Mouse (Mus musculus) intestine, postnatal 0 days (tissue): ENCODE results near the gene Dtx4. TPM values are rescaled to one million over a fixed set of nuclear protein-coding genes. Genes with fewer than 3 reads are reported as not detected.

Experiments used
- ATAC-seq: fragments of 200-750 bp; cut with Nextera tagmentation; 2 replicates; pipeline ENCODE4 v1.8.0; 2017; ENCODE audit warnings: mild to moderate bottlenecking, moderate TSS enrichment, moderate library complexity
- H3K27ac ChIP-seq: fragments of 300-500 bp; sonication (generic); 2 replicates; pipeline ENCODE4 v1.5.1; 2014; ENCODE audit warnings: mild to moderate bottlenecking, low read depth, low read length, moderate library complexity
- H3K27me3 ChIP-seq: fragments of 300-500 bp; sonication (generic); replicated peaks from 2 replicates; pipeline ENCODE4 v1.6.1; 2014; ENCODE audit warnings: low read length, mixed read lengths; ENCODE audit not compliant: control insufficient read depth, insufficient read depth
- H3K36me3 ChIP-seq: fragments of 300-500 bp; sonication (generic); 2 replicates; pipeline ENCODE4 v1.6.1; 2014; ENCODE audit warnings: mild to moderate bottlenecking, moderate library complexity; ENCODE audit not compliant: control insufficient read depth, insufficient read depth
- H3K4me1 ChIP-seq: fragments of 300-500 bp; sonication (generic); replicated peaks from 2 replicates; pipeline ENCODE4 v1.6.1; 2014; ENCODE audit warnings: antibody characterized with exemption, low read length, mixed read lengths; ENCODE audit not compliant: control insufficient read depth, insufficient read depth
- H3K4me2 ChIP-seq: fragments of 300-500 bp; sonication (generic); replicated peaks from 2 replicates; pipeline ENCODE4 v1.6.1; 2014; ENCODE audit warnings: low read depth, mild to moderate bottlenecking, moderate library complexity
- H3K4me3 ChIP-seq: fragments of 300-500 bp; sonication (generic); 2 replicates; pipeline ENCODE4 v1.5.1; 2014; ENCODE audit warnings: low read depth, low read length
- H3K9ac ChIP-seq: fragments of 300-500 bp; sonication (generic); 2 replicates; pipeline ENCODE4 v1.6.1; 2014; ENCODE audit warnings: mild to moderate bottlenecking, low read depth, low read length
- H3K9me3 ChIP-seq: fragments of 300-500 bp; sonication (generic); 2 replicates; pipeline ENCODE4 v1.6.1; 2016; ENCODE audit warnings: mixed run types; ENCODE audit not compliant: control insufficient read depth
- CTCF ChIP-seq: sonication (generic); IDR thresholded peaks from 2 replicates; pipeline ENCODE4 v1.5.1; 2016; ENCODE audit warnings: low read depth, mild to moderate bottlenecking, control low read depth, antibody characterized with exemption, moderate library complexity
- WGBS: fragments of 180-500 bp; shearing (Covaris S2); extraction: QIAGEN DNeasy Blood & Tissue Kit; methylation state at CpG from one replicate; pipeline ENCODE4 v1.1.7; 2014; 5-methylcytosine and 5-hydroxymethylcytosine counted together
- polyA plus RNA-seq: library from polyadenylated mRNA; unstranded; fragments of >200 nt; fragmentation: Nextera tagmentation; extraction: Ambion mirVana; gene quantifications from 2 replicates; pipeline ENCODE4 v1.2.1, GENCODE M21; 2015

Gene Dtx4
- polyA plus RNA-seq, 1 experiment from 2014 or later = 4.9 TPM

DNA sequence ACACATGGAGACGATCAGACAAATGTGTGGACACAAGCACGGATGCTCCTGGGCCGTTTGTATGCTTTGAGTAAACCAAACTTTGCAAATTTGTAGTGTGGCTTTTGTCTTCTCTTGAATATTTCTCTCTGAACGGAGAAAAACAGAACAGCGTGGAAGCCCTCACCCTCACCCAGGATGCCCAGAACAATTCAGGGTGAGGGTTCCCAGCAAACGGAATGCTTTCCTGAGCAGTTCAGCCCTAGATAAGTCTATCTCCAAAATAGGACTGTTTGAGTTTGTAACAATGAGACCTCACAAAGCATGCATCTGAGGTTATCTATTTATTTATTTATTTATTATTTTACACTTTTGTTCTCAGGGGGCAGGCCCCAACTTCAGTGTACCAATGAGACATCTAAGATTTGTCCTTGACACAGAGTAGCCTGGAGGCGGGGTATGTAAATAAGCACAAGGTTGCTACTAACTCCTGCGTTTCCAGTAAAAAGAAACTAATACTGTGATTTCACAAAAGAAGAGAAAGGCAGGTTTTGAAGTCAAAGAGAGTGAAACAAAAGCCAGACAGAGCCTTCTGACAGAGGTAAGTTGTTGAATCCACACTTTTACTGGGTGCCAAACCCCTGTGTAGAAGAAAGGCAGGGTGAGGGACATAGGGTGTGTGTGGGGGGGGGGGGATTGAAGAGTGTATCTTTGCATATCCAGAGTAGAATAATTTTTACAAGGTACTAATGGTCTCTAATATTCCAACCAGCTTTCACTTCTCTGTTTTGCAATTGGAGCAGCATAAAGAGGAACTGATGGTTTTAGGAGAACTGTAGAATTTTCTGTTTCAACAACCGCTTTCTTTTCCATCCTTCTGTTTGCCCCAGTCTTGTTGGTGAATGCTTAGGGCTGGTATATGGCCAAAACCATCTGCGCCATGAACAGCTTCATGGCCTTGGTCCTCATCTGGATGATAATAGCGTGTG lies 40.7 kb downstream of the Dtx4 start, which contains the start of gene Mpeg1:
Gene Mpeg1 (plus strand): TSS at position 498 of the 968 bp plus-strand sequence.
- H3K9ac ChIP-seq = no peak within 1 kb of the TSS
- H3K27ac ChIP-seq = no peak within 1 kb of the TSS
- no peaks in the 10 kb centered on the region for H3K36me3 ChIP-seq
- H3K4me2 ChIP-seq = no peak within 1 kb of the TSS
- ATAC-seq = no peak
- no peaks in the 10 kb centered on the region for H3K4me1 ChIP-seq
- no peaks in the 10 kb centered on the region for H3K9me3 ChIP-seq
- 71% methylated on average over 11 of the region's 11 CpGs for WGBS
- TF ChIP-seq CTCF = no peak
- no peak within 1 kb of the TSS for H3K4me3 ChIP-seq
- no peaks in the 10 kb centered on the region for H3K27me3 ChIP-seq

DNA sequence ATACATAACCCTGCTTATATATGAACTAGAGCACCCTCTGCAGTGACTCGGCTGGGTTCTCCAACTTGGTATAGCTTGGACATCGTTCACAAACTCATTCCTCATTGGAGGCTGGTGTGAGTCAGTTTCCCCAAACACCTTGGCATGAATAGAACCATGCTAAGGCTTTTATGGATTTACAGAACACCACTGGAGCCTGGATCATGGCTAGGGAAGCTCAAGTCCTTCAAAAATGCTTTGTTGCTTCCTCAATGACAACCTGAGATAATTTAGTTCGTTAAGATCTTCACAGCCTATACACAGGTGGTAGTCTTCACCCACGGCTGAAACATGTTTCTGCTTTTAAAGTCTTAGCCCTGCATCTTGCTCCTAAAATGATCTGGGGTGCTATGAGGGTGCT lies 41.7 kb downstream of the Dtx4 start:
- no peaks in the 10 kb centered on the region for H3K9me3 ChIP-seq
- ATAC-seq = no peak
- H3K4me2 ChIP-seq = no peak overlapping the region
- no peaks in the 10 kb centered on the region for H3K4me1 ChIP-seq
- no peaks in the 10 kb centered on the region for H3K27me3 ChIP-seq
- no peak overlapping the region for H3K27ac ChIP-seq
- no peak overlapping the region for H3K9ac ChIP-seq
- no peak for TF ChIP-seq CTCF
- no peaks in the 10 kb centered on the region for H3K36me3 ChIP-seq
- H3K4me3 ChIP-seq = no peak overlapping the region
- WGBS = 79% methylated on average over 4 of the region's 4 CpGs

DNA sequence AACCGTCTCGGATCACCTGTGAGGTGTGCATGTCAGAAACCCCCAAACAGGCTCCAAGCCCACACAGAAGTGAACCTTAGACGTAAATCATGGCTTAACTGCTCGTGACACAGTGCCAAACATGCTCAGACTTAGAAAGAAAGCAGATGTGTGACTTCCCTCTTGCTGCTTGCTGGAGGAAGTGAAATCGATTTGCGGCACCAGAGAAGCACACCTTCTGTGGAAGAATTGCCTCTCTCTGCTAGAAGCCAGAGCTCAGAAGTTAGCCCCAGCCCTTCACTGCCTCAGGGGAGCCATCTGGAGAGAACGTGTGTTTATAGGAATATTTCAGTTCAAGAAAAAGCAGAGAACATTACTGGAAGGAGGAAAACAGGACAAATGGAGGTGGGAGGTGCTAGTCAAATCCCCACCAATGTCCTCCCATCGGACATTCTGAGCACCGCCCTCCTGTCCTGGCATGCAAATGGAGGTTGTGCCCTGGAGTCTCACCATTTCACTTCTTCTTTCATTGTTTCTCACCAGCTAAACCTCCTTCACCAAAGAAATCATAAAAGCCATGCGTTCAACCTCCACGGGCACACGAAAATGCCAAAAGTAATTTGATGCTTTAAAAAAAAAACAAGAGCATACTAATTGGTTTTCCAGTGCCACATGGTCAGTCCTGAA lies 43.7 kb downstream of the Dtx4 start:
- ATAC-seq = no peak
- no peak for TF ChIP-seq CTCF
- no peaks in the 10 kb centered on the region for H3K4me1 ChIP-seq
- H3K9me3 ChIP-seq = no peaks in the 10 kb centered on the region
- no peak overlapping the region for H3K9ac ChIP-seq
- H3K27ac ChIP-seq = no peak overlapping the region
- H3K36me3 ChIP-seq = no peaks in the 10 kb centered on the region
- no peaks in the 10 kb centered on the region for H3K27me3 ChIP-seq
- no peak overlapping the region for H3K4me2 ChIP-seq
- 62% methylated on average over 12 of the region's 12 CpGs for WGBS
- H3K4me3 ChIP-seq = no peak overlapping the region

DNA sequence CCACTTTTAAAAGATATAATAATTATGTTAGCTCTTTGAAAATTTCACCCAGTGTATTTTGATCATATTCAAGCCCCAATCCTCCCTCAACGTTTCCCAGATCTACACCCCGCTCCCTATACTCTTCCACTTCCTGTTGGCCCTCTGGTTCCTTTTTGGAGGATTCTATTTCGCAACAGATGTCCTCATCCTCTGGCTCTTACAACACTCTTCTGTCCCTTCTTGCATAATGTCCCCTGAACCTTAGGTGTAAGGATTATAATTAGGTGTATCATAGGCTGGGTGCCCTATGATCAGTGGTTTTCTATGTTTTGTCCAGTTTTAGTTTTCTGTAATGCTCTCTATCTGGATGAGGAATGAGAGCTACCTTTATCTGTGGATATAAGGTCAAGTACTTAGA lies 56.2 kb downstream of the Dtx4 start:
- H3K4me3 ChIP-seq = no peak overlapping the region
- no peaks in the 10 kb centered on the region for H3K4me1 ChIP-seq
- ATAC-seq = no peak
- WGBS = 79% methylated on average over 3 of the region's 3 CpGs
- H3K27me3 ChIP-seq = no peaks in the 10 kb centered on the region
- no peak for TF ChIP-seq CTCF
- H3K9me3 ChIP-seq = no peaks in the 10 kb centered on the region
- no peaks in the 10 kb centered on the region for H3K36me3 ChIP-seq
- no peak overlapping the region for H3K4me2 ChIP-seq
- no peak overlapping the region for H3K27ac ChIP-seq
- no peak overlapping the region for H3K9ac ChIP-seq

DNA sequence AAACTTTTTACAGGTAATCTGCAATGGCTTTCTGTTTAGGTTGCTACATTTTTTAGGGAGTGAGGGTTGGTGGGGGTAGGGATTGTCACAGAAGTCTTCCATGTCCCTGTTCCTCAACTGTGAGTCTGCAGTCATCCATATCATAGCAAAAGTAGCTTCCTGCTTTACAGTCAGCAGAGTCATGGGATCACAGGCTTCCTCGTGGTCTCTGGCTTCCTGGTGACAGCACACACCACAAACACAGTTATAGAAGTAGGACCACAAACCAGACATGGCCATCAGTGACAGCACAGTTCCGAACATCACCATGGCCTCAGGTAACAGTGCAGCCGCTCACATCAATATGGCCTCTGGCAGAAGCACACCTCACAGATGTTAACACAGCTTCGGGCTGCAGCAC lies 58.7 kb downstream of the Dtx4 start:
- WGBS = 75% methylated on average over 4 of the region's 4 CpGs
- Histone ChIP-seq H3K36me3 (no peaks in the 10 kb centered on the region), H3K9me3 (no peaks in the 10 kb centered on the region), H3K27ac (no peak overlapping the region), H3K4me3 (no peak overlapping the region), H3K27me3 (no peaks in the 10 kb centered on the region), H3K9ac (no peak overlapping the region), H3K4me2 (no peak overlapping the region), H3K4me1 (no peaks in the 10 kb centered on the region)
- ATAC-seq = no peak
- no peak for TF ChIP-seq CTCF

DNA sequence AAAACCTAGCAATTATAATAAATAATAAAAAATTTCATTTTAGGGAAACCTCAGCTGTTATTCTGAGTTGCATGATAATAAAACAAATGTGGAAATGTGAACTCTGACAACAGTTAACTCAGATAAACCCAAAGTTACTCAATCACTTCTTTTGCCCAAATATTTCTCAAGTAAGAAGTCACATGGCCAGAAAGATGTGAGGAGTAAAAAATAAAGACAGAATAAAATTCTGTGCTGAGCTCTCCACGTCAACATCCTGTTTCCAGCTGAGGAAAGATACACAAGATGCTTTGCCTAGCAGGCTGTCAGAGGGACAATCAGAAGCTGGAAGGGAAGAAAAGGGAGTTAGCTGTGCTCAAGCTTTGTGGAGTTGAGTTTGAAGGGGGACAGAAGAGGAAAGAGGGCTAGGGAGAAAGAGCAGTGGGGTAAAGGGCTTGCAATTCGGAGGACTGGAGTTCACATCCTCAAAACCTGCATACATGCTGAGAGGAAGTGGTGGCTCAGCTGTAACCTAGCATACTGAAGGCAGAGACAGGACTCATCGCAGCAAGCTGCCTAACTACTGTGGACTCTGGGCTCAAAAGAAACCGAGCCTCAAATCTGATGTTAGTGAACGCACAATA lies 61.0 kb downstream of the Dtx4 start:
- no peak for ATAC-seq
- WGBS = 57% methylated on average over 5 of the region's 5 CpGs

More for the DNA sequence above, 61.0 kb downstream of the Dtx4 start:
- H3K9me3 ChIP-seq = no peaks in the 10 kb centered on the region
- H3K27me3 ChIP-seq = no peaks in the 10 kb centered on the region
- H3K27ac ChIP-seq = no peak overlapping the region
- H3K36me3 ChIP-seq = no peaks in the 10 kb centered on the region
- no peak overlapping the region for H3K4me2 ChIP-seq
- no peak for TF ChIP-seq CTCF
- no peaks in the 10 kb centered on the region for H3K4me1 ChIP-seq
- H3K9ac ChIP-seq = no peak overlapping the region
- H3K4me3 ChIP-seq = no peak overlapping the region
